Mouse (Mus musculus): Measurements from ENCODE around the gene 1700102P08Rik. TPM values are rescaled to one million over a fixed set of nuclear protein-coding genes. Genes with fewer than 3 reads are reported as not detected.

Gene 1700102P08Rik
- total and polyA plus RNA-seq, 3 experiments, result 0.92 to 1.0 TPM; not detected in 1

DNA sequence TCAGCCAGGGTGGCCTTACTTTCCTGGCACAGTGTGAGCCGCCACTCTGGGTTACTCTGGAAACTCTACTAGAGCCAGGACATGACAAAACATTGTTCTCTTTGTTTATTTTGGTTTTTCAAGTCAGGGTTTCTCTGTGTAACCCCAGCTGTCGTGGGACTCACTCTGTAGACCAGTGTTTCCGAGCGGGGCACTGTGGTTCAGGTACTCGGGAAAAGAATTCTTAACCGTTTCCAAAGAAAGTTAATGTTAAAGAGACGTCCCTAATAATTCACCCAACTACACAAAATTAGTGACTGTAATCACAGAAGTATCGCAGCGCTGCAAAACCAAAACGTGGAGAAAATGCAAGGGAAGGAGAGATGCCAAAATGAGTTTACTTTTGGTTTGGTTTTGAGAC lies 4.0 kb upstream of the 1700102P08Rik start:
- H3K79me2 ChIP-seq (ENCODE audit: control insufficient read depth, insufficient read depth, low read length, poor library complexity), result no peaks in the 10 kb centered on the region
- H3K27me3 ChIP-seq (ENCODE audit: control insufficient read depth in 1 of 2, insufficient read depth in 2 of 2, low read length in 2 of 2), result no peaks in the 10 kb centered on the region
- no peak overlapping the region for H3K9ac ChIP-seq (ENCODE audit: control insufficient read depth, low read depth, low read length, poor library complexity, severe bottlenecking)
- no peak for DNase-seq (ENCODE audit: low read depth, low spot score)
- no peaks in the 10 kb centered on the region for H3K9me3 ChIP-seq (replicated peaks; ENCODE audit: insufficient read depth, low read length)
- no peaks in the 10 kb centered on the region for H3K4me1 ChIP-seq (ENCODE audit: control insufficient read depth in 1 of 2, insufficient read depth in 2 of 2, low read length in 2 of 2)
- no peak overlapping the region for H3K4me3 ChIP-seq (ENCODE audit: control insufficient read depth in 1 of 2, insufficient read depth in 1 of 2, low read depth in 2 of 2, low read length in 2 of 2)
- no peak overlapping the region for H3K27ac ChIP-seq (ENCODE audit: control insufficient read depth, low read depth, low read length)
- H3K36me3 ChIP-seq (ENCODE audit: control insufficient read depth in 1 of 2, insufficient read depth in 2 of 2, low read length in 2 of 2), result peaks cover 0 to 12% of the 10 kb centered on the region in 2 experiments; a peak in 2 of 4 replicates
- TF ChIP-seq KAT2A (conservative IDR thresholded peaks at IDR 0.05; ENCODE audit: low read depth, low read length) (no peak), ZC3H11A (IDR thresholded peaks at IDR 0.05; ENCODE audit: low read depth, low read length) (no peak), CHD1 (IDR thresholded peaks at IDR 0.05; ENCODE audit: low read depth, low read length) (no peak), UBTF (IDR thresholded peaks at IDR 0.05; ENCODE audit: borderline replicate concordance, insufficient read depth, low read depth, low read length) (no peak), MYB (IDR thresholded peaks at IDR 0.05; ENCODE audit: low read depth, low read length) (no peak), TBP (IDR thresholded peaks at IDR 0.05; ENCODE audit: low read depth, low read length) (no peak), ELF1 (IDR thresholded peaks at IDR 0.05; ENCODE audit: low read depth, low read length) (no peak), MAFK (IDR thresholded peaks at IDR 0.05; ENCODE audit: borderline replicate concordance, low read depth, low read length) (no peak), MXI1 (IDR thresholded peaks at IDR 0.05; ENCODE audit: low read depth, low read length) (no peak), NELFE (IDR thresholded peaks at IDR 0.05; ENCODE audit: low read depth, low read length) (no peak), ZNF384 (IDR thresholded peaks at IDR 0.05; ENCODE audit: low read depth, low read length) (no peak), EP300 (IDR thresholded peaks at IDR 0.05; ENCODE audit: low read depth in 1 of 2, low read length in 2 of 2) (no peak), GABPA (IDR thresholded peaks at IDR 0.05; ENCODE audit: low read depth, low read length) (no peak), TAL1 (IDR thresholded peaks at IDR 0.05; ENCODE audit: low read length) (no peak)

DNA sequence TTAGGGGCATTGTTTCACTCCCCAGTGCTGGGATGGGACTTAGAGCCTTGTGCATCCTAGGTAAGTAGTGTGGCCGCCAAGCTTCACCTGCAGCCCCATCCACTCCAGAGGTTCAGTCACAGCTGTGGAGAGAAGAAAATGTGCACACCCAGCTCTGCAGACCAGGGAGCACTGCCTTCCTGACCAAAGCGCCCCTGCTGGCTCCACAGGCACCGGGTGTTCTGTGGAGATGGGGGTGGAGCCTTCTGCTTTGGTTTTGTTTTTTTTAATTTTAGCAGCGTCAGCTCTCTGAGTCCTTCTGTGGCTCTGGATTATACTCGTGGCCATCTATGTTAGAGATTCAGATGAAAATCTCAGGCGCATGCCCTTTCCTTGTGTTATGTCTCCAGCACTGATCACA lies 3.4 kb upstream of the 1700102P08Rik start:
- H3K79me2 ChIP-seq (ENCODE audit: control insufficient read depth, insufficient read depth, low read length, poor library complexity), result no peaks in the 10 kb centered on the region
- peaks cover 0 to 9% of the 10 kb centered on the region in 2 experiments; a peak in 2 of 4 replicates for H3K36me3 ChIP-seq (ENCODE audit: control insufficient read depth in 1 of 2, insufficient read depth in 2 of 2, low read length in 2 of 2)
- no peak overlapping the region for H3K27ac ChIP-seq (ENCODE audit: control insufficient read depth, low read depth, low read length)
- H3K9ac ChIP-seq (ENCODE audit: control insufficient read depth, low read depth, low read length, poor library complexity, severe bottlenecking), result no peak overlapping the region
- no peak for TF ChIP-seq ETS1 (IDR thresholded peaks at IDR 0.05; ENCODE audit: low read depth, low read length)
- no peak for TF ChIP-seq GATA1 (IDR thresholded peaks at IDR 0.05; ENCODE audit: low read depth, low read length)
- no peak for TF ChIP-seq TBP (IDR thresholded peaks at IDR 0.05; ENCODE audit: low read depth, low read length)
- TF ChIP-seq HCFC1 (IDR thresholded peaks at IDR 0.05; ENCODE audit: low read depth, low read length), result no peak
- no peak for TF ChIP-seq RCOR1 (IDR thresholded peaks at IDR 0.05; ENCODE audit: low read depth, low read length)
- no peak for TF ChIP-seq NELFE (IDR thresholded peaks at IDR 0.05; ENCODE audit: low read depth, low read length)
- TF ChIP-seq TCF12 (IDR thresholded peaks at IDR 0.05; ENCODE audit: low read depth, low read length), result no peak
- no peak for TF ChIP-seq E2F4 (IDR thresholded peaks at IDR 0.05; ENCODE audit: borderline replicate concordance, low read depth, low read length)
- TF ChIP-seq SMC3 (IDR thresholded peaks at IDR 0.05; ENCODE audit: low read depth, low read length), result no peak
- no peak for TF ChIP-seq TAL1 (IDR thresholded peaks at IDR 0.05; ENCODE audit: low read length)
- no peak for TF ChIP-seq MAZ (IDR thresholded peaks at IDR 0.05; ENCODE audit: low read depth, low read length)
- no peak for TF ChIP-seq CHD1 (IDR thresholded peaks at IDR 0.05; ENCODE audit: low read depth, low read length)
- no peak for TF ChIP-seq MYC (IDR thresholded peaks at IDR 0.05; ENCODE audit: low read depth, low read length)
- no peak for TF ChIP-seq MYB (IDR thresholded peaks at IDR 0.05; ENCODE audit: low read depth, low read length)
- H3K4me1 ChIP-seq (ENCODE audit: control insufficient read depth in 1 of 2, insufficient read depth in 2 of 2, low read length in 2 of 2), result no peaks in the 10 kb centered on the region
- H3K4me3 ChIP-seq (ENCODE audit: control insufficient read depth in 1 of 2, insufficient read depth in 1 of 2, low read depth in 2 of 2, low read length in 2 of 2), result no peak overlapping the region
- no peak for DNase-seq (ENCODE audit: low read depth, low spot score)
- no peaks in the 10 kb centered on the region for H3K9me3 ChIP-seq (replicated peaks; ENCODE audit: insufficient read depth, low read length)
- H3K27me3 ChIP-seq (ENCODE audit: control insufficient read depth in 1 of 2, insufficient read depth in 2 of 2, low read length in 2 of 2), result no peaks in the 10 kb centered on the region
